Mouse (Mus musculus) heart, embryonic 15.5 days (tissue): ENCODE data around the gene Tpi1. TPM values are rescaled to one million over a fixed set of nuclear protein-coding genes. Genes with fewer than 3 reads are reported as not detected.

Source experiments
- ATAC-seq: fragments of 200-750 bp; cut with Nextera tagmentation; replicated peaks from 2 replicates; pipeline ENCODE4 v1.8.0; 2017; ENCODE audit warnings: low read depth, moderate TSS enrichment; ENCODE audit not compliant: insufficient number of reproducible peaks, insufficient read depth, low FRiP score
- H3K27ac ChIP-seq: fragments of 300-500 bp; sonication (generic); 2 replicates; pipeline ENCODE4 v1.5.1; 2015; ENCODE audit warnings: mild to moderate bottlenecking, inconsistent platforms
- H3K27me3 ChIP-seq: fragments of 300-500 bp; sonication (generic); 2 replicates; pipeline ENCODE4 v1.6.1; 2015; ENCODE audit warnings: inconsistent platforms
- H3K36me3 ChIP-seq: fragments of 300-500 bp; sonication (generic); 2 replicates; pipeline ENCODE4 v1.6.1; 2015; ENCODE audit warnings: mild to moderate bottlenecking, inconsistent platforms
- H3K4me1 ChIP-seq: fragments of 300-500 bp; sonication (generic); replicated peaks from 2 replicates; pipeline ENCODE4 v1.6.1; 2015; ENCODE audit warnings: inconsistent platforms
- H3K4me2 ChIP-seq: fragments of 300-500 bp; sonication (generic); 2 replicates; pipeline ENCODE4 v1.6.1; 2015; ENCODE audit warnings: inconsistent platforms, mild to moderate bottlenecking, moderate library complexity
- H3K4me3 ChIP-seq: fragments of 300-500 bp; sonication (generic); 2 replicates; pipeline ENCODE4 v1.5.1; 2015; ENCODE audit warnings: mild to moderate bottlenecking, inconsistent platforms
- H3K9ac ChIP-seq: fragments of 300-500 bp; sonication (generic); 2 replicates; pipeline ENCODE4 v1.6.1; 2015; ENCODE audit warnings: mild to moderate bottlenecking, inconsistent platforms
- H3K9me3 ChIP-seq: fragments of 300-500 bp; sonication (generic); replicated peaks from 2 replicates; pipeline ENCODE4 v1.6.1; 2016; ENCODE audit warnings: inconsistent platforms
- WGBS: fragments of 180-500 bp; shearing (Covaris S2); methylation state at CpG from one replicate; pipeline ENCODE4 v1.1.7; 2015; ENCODE audit warnings: mixed read lengths; 5-methylcytosine and 5-hydroxymethylcytosine counted together
- polyA plus RNA-seq: library from polyadenylated mRNA; unstranded; fragments of >200 nt; fragmentation: Nextera tagmentation; extraction: Ambion mirVana; gene quantifications from 2 replicates; pipeline ENCODE4 v1.2.1, GENCODE M21; 2015

Tpi1 gene
- 1,247 and 1,352 TPM in 2 replicates for polyA plus RNA-seq

DNA sequence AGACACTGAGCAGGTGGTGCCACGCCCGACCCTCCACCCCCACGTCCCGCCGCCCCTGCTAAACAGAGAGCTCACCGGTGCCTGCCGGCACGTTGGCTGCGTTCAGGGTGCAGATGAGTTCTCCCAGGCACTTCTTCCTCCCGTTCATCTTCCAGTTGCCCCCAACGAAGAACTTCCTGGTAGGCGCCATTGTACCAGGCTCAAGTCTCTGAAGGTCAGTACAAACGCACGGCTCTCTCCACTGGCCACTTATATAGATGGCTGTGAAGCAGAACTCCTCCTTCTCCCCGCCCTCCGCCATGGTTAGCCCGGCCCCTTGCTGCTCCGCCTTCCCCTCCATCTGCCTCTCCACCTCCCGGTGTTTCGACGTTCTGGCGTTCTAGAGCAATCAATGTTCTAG lies at the start of gene Tpi1:
Gene Tpi1, minus strand, starts transcription at position 364 of the 400 bp plus-strand sequence.
- Histone ChIP-seq H3K4me1 (peaks cover 42% of the 10 kb centered on the region), H3K4me2 (peak within 1 kb of the TSS; percentile 73), H3K4me3 (peak within 1 kb of the TSS; percentile 87), H3K9ac (peak within 1 kb of the TSS; percentile 89), H3K9me3 (no peaks in the 10 kb centered on the region), H3K27me3 (no peaks in the 10 kb centered on the region), H3K27ac (peak within 1 kb of the TSS; percentile 98), H3K36me3 (peaks cover 62% of the 10 kb centered on the region)
- ATAC-seq, result peak; percentile 85
- WGBS, result under 1% methylated on average over 22 of the region's 22 CpGs

DNA sequence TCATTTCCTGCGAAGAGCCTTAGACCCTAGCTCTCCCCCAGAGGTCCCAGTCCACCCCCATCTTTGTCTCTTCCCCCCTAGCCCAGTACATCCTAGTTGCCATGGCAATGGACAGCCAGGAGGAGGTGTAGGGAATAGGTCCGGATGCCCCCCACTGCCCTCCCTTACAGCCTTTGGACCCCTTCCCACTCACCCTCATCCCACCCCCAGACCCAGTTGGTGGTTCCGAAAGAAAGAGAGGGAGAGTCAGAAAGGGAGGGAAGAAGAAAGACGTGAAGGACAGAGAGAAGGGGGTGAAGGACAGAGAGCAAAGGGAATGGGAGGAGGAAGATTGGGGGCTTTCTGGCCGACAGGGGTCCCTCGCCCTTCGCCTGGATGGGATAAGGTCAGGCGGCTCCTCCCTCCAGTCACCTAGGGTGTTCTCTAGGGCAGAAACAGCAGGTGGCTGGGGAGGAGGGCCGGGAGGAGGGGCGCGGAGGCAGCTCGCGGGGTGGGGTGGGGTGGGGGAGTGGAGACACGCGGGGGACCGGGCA lies 49.1 kb upstream of the Tpi1 start:
- H3K27me3 ChIP-seq, result peaks cover 61% of the 10 kb centered on the region
- peak overlapping the region; percentile 95 for H3K4me2 ChIP-seq

DNA sequence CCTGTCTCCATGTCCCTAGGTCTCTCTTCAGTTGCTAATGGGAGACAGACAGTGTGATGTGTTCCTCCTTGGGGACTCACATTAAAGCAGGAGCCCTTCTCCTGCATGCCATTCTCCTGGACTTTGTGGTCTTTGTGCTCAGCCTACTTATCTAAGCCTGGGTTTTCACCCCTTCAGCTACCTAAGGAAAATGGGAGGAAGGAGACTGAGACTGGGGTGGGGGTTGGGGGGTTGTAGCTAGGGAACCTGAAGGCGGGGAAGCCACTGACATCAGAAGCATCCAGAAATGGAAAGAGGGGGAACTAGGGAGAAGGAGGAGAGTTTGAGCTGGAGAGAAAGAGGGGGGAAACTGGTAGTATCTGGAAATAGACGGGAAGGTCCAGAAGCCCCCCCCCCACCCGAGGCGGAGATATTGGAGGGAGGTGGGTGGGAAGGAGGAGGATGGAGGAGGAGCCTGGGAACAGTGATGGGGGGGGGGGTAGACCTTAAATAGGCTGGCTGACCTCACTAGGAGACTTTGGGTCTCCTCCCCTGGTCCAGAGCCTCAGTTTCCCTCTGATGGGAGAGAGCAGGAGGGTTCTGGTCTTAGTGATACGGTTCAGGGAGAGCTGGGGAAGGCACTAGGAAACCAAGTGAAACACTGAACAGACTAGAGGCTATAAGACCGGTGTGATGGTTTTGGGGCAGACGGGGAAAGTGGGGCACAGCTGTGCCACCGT lies 48.5 kb upstream of the Tpi1 start:
- peaks cover 67% of the 10 kb centered on the region for H3K27me3 ChIP-seq
- ATAC-seq, result no peak
- H3K36me3 ChIP-seq, result no peaks in the 10 kb centered on the region
- no peaks in the 10 kb centered on the region for H3K9me3 ChIP-seq
- H3K27ac ChIP-seq, result no peak overlapping the region
- WGBS, result 21% methylated on average over 8 of the region's 8 CpGs
- H3K4me2 ChIP-seq, result peak overlapping the region; percentile 95
- peak overlapping the region; percentile 64 for H3K4me3 ChIP-seq
- H3K9ac ChIP-seq, result peak overlapping the region; percentile 68
- H3K4me1 ChIP-seq, result peaks cover 38% of the 10 kb centered on the region

More for the DNA sequence above, 49.1 kb upstream of the Tpi1 start:
- 2% methylated on average over 15 of the region's 16 CpGs for WGBS
- Histone ChIP-seq H3K4me1 (peaks cover 32% of the 10 kb centered on the region), H3K27ac (no peak overlapping the region), H3K4me3 (peak overlapping the region; percentile 64), H3K9me3 (no peaks in the 10 kb centered on the region), H3K9ac (peak overlapping the region; percentile 68), H3K36me3 (no peaks in the 10 kb centered on the region)
- peak; percentile 7; the same call in 1 of the 2 replicates for ATAC-seq

DNA sequence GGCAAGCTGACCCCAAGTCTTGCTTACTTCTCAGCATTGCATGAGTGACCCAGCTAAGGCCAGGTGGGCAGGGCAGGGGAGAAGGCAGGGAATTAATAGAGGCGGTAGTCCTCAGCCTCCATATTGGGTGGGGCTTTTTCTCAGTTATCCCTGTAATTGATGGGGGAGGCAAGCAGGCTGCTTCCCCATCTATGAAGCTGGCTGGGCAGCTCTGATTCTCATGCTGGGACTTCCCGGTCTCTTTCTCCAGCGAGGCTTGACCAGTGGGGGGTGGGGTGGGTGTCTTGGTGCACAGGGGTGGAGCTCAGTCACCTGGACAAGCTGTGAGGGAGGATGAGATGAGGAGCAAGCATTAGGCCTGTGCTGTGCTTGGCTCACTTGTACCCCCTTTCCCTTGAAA lies 47.7 kb upstream of the Tpi1 start:
- Histone ChIP-seq H3K9ac (no peak overlapping the region), H3K4me3 (no peak overlapping the region), H3K27ac (no peak overlapping the region), H3K4me1 (peaks cover 38% of the 10 kb centered on the region), H3K27me3 (peaks cover 60% of the 10 kb centered on the region), H3K36me3 (no peaks in the 10 kb centered on the region), H3K9me3 (no peaks in the 10 kb centered on the region), H3K4me2 (no peak overlapping the region)
- ATAC-seq, result no peak
- WGBS, result 27% methylated on average over 3 of the region's 3 CpGs

DNA sequence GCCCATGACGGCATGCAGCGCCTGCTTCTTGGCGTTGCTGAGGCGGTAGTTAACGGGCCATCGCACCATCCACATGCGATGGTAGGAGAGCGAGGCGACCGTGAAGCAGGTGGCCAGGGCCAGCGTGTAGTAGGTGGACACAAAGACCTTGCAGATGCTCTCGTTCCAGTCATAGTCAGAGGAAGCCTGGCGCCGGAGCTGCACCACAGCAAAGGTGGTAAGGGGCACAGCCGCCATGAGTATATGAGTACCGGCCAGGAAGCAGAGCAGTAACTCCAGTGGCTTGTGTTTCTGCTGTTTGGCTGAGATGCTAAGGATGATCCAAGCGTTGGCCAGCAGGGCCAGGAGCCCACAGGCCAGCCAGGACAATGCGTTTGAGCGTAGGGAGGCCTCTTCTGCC lies 47.2 kb upstream of the Tpi1 start:
- no peak for ATAC-seq
- Histone ChIP-seq H3K4me1 (peaks cover 41% of the 10 kb centered on the region), H3K4me2 (no peak overlapping the region)

DNA sequence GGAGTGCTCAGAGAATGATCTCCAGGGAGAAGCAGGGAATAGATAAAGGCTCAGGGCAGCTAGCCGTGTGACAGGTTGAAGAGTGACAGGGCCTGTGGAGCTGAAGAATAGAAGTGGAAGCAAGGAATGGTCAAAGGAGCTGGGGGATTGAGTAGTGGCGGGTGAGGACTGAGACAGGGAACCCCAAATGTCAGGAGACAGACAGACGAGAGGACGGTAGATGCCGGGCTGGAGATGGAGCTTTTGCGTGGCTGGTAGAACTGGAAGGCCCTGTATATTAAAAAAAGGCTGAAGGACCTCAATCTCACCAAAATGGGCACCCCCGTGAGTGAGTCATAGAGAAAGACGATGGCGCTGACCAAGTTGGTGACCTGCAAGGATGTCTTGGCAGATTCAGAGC lies 46.4 kb upstream of the Tpi1 start:
- H3K9ac ChIP-seq, result no peak overlapping the region
- H3K9me3 ChIP-seq, result no peaks in the 10 kb centered on the region
- ATAC-seq, result no peak
- no peaks in the 10 kb centered on the region for H3K36me3 ChIP-seq
- H3K4me3 ChIP-seq, result no peak overlapping the region
- no peak overlapping the region for H3K4me2 ChIP-seq
- WGBS, result 81% methylated on average over 9 of the region's 9 CpGs
- H3K27ac ChIP-seq, result no peak overlapping the region
- peaks cover 46% of the 10 kb centered on the region for H3K4me1 ChIP-seq
- peaks cover 52% of the 10 kb centered on the region for H3K27me3 ChIP-seq

More for the DNA sequence above, 47.2 kb upstream of the Tpi1 start:
- Histone ChIP-seq H3K27ac (no peak overlapping the region), H3K4me3 (no peak overlapping the region), H3K9ac (no peak overlapping the region), H3K36me3 (no peaks in the 10 kb centered on the region), H3K9me3 (no peaks in the 10 kb centered on the region), H3K27me3 (peaks cover 55% of the 10 kb centered on the region)
- WGBS, result 81% methylated on average over 19 of the region's 19 CpGs

DNA sequence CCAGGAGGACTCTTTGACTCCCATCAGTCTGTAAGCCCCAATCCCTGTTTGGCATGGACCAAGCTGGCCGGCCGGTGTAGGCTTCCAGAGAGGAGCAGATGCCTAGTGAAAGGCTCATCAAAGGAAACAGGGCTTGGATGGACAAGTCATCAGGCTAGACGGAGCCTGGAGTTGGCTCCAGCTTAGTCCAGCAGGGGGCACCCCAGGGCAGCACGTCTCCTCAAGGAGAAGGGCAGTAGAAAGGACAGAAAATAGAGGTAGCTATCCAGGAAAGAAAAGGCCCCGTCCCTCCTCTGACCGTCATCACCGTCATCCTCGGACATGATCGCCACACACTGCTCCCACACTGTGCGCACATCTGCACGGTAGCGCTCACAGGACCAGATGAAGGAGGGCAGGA lies 45.6 kb upstream of the Tpi1 start:
- H3K27ac ChIP-seq, result no peak overlapping the region
- peaks cover 48% of the 10 kb centered on the region for H3K27me3 ChIP-seq
- H3K4me2 ChIP-seq, result peak overlapping the region; percentile 37; the same call in 1 of the 2 replicates
- H3K9ac ChIP-seq, result peak overlapping the region; percentile 31; the same call in 1 of the 2 replicates
- H3K9me3 ChIP-seq, result no peaks in the 10 kb centered on the region
- WGBS, result 7% methylated on average over 12 of the region's 12 CpGs
- ATAC-seq, result no peak
- no peaks in the 10 kb centered on the region for H3K36me3 ChIP-seq
- H3K4me1 ChIP-seq, result peaks cover 50% of the 10 kb centered on the region
- 0 out of 2 replicates have a peak overlapping the region, but pooled peaks have one; percentile 13 for H3K4me3 ChIP-seq

DNA sequence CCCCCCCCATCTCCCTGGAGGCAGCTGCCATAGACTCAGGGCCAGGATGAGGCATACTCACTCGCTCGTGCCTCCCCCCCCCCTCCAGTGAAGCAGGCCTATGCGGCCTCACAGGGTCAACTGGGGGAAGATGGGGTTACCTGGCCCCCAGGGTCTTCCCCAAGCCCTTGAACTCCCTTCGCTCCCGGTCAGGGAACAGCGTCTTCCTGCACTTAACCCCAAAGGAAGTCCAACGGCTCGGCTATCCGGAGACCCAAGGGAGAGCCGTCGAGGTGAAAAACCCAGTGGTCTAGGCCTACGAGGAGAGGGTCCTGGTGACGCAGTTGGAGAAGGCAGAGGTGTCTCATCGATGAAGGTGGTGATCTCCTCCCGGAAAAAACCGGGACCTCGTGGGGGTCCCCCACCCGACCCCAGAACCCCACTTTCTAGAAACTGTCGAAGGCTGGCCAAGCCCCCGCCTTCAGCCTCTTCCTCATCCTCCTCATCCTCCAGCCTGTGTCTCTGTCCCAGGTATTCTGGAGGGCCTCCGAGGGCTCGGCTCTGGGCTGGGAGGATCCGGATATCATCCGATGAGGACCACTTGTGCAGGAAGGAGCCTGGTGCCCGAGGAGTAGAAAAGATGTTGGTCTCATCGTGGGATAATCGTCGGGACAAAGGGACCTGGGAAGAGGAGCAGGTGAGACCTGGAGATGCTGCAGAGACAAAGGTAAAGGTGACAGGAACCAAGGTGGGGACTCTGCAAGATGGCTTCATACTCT lies 44.6 kb upstream of the Tpi1 start:
- peaks cover under 1% of the 10 kb centered on the region; the same call in 1 of the 2 replicates for H3K36me3 ChIP-seq
- H3K27me3 ChIP-seq, result peaks cover 43% of the 10 kb centered on the region
- H3K9ac ChIP-seq, result no peak overlapping the region
- H3K4me1 ChIP-seq, result peaks cover 52% of the 10 kb centered on the region
- no peaks in the 10 kb centered on the region for H3K9me3 ChIP-seq
- H3K4me3 ChIP-seq, result no peak overlapping the region
- WGBS, result 62% methylated on average over 28 of the region's 28 CpGs
- no peak overlapping the region for H3K27ac ChIP-seq
- ATAC-seq, result no peak
- peak overlapping the region; percentile 98 for H3K4me2 ChIP-seq

DNA sequence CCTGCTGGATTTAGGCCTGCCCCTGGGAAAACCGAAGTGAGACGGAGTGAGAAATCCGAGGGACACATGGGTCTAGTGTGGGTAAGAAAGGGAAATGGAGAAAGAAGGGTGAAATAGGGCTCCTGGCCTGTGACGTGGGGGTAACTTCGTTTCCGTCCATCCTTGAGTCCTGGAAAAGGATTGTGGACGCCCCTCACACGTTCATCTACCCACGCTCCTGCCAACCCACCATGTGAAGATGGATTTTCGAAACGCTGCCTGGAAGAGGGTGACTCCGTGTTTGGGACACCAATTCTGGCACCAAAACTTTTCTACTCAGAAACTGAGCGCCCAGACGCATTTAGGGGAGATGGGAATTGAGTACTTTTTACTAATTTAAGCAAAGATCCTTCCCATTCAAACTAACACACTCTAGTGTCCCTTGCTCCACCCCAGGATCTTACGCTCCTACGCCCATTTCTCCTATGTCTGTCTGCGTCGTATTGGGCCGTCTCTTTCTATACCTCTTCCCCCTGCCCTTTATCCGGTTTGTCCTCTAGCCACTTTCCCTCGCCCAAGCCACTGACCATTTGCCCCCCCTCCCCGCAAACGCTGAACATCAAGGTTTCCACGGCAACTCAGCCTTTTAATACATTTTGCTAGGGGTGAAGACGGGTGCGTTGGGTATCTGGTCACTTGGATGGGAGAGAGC lies 43.9 kb upstream of the Tpi1 start:
- ATAC-seq, result no peak
- Histone ChIP-seq H3K36me3 (peaks cover 8% of the 10 kb centered on the region; the same call in 1 of the 2 replicates), H3K27me3 (peaks cover 42% of the 10 kb centered on the region), H3K4me2 (peak overlapping the region; percentile 98), H3K9me3 (no peaks in the 10 kb centered on the region), H3K27ac (peak overlapping the region; percentile 87), H3K4me1 (peaks cover 46% of the 10 kb centered on the region), H3K4me3 (peak overlapping the region; percentile 81), H3K9ac (peak overlapping the region; percentile 14; the same call in 1 of the 2 replicates)
- 28% methylated on average over 26 of the region's 26 CpGs for WGBS

DNA sequence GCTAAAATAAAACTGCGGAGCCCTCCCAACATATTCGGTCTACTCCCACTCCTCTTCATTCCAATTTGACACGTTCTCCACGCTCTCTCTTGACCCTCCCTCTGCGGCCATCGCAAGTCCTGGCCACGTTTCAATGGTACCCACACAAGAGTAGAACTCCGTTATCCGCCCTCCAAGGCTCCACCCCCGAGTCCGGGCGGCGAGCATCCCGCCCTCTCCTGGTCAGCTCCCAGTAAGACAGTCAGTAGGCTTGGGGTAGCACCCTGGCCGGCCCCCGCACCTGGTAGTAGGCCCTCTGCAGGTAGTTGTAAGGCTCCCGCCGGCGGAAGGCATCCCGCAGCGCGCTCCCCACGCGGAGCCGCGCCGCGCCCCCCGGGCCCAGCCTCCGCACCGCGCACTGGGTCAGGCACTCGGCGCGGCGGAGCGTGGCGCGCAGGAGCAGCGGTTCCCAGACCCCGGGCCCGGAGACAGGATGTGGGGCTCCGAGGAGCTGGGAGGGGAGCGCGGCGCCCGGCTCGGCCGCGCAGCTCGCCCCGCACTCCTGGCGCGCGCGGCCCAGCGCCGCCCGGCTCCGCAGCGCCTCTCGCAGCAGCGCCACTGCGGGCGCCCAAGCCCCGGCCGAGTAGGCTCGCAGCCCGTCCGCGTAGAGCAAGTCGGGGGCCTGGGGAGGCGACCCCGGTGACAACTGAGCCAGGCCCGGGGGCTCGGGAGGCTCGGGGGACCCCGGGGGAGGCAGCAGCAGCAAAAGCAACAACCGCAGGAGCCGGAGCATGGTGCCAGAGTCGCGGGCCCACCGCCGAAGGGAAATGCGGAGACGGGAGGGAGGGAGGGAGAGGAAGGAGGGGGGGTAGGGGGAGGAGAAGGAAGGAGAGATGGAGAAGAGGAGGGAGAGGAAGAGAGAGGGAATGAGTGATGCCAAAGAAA lies 43.1 kb upstream of the Tpi1 start, which contains the start of gene P3h3:
Gene P3h3, minus strand, starts transcription at position 837 of the 924 bp plus-strand sequence.
- peak; percentile 83 for ATAC-seq
- peaks cover 39% of the 10 kb centered on the region for H3K4me1 ChIP-seq
- H3K4me2 ChIP-seq, result peak within 1 kb of the TSS; percentile 98
- H3K36me3 ChIP-seq, result peaks cover 8% of the 10 kb centered on the region; the same call in 1 of the 2 replicates
- H3K4me3 ChIP-seq, result peak within 1 kb of the TSS; percentile 81
- H3K27me3 ChIP-seq, result peaks cover 34% of the 10 kb centered on the region
- whole genome bisulfite sequencing, result under 1% methylated on average over 86 of the region's 86 CpGs
- peak within 1 kb of the TSS; percentile 84 for H3K9ac ChIP-seq
- peak within 1 kb of the TSS; percentile 87 for H3K27ac ChIP-seq
- no peaks in the 10 kb centered on the region for H3K9me3 ChIP-seq
